Mouse (Mus musculus): ENCODE results near the gene Tcl1b4. TPM values are rescaled to one million over a fixed set of nuclear protein-coding genes. Genes with fewer than 3 reads are reported as not detected.
A peak's percentile ranks its signal among the peaks of the same experiment; 100 is the strongest.

The Tcl1b4 gene
- polyA plus RNA-seq, 1 experiment from 2014 or later, result not detected

GRCm38 (mm10) chr12:105207071-105207470 is 5.3 kb downstream of the Tcl1b4 start:
- 71% methylated on average over 1 of the region's 1 CpGs for WGBS
- no peak for ATAC-seq (ENCODE audit: insufficient number of reproducible peaks, insufficient read depth, low FRiP score, low TSS enrichment, low read depth)

DNA sequence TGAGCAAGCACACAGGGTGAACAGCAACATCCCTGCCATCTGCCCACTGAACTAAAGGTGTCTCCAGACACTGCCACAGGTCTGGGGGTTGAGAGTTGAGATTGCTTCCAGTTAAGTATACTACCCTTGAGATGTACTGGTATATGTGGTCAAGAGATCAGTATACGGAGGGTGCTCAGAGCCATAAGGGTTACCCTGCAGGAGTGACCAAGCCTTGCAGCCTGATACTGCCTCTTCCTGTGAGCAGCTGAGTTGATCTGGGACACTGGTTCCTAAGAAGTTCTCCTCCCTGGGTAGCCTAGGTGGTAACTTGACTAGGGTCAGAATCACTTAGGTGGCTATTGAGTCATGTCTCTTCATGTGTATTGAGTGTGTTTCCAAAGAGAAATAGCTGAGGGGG is 6.7 kb downstream of the Tcl1b4 start:
- WGBS, result 93% methylated on average over 1 of the region's 1 CpGs
- Histone ChIP-seq H3K27ac (no peak overlapping the region), H3K36me3 (no peaks in the 10 kb centered on the region), H3K4me1 (no peaks in the 10 kb centered on the region), H3K4me2 (no peak overlapping the region), H3K9me3 (no peaks in the 10 kb centered on the region), H3K27me3 (no peaks in the 10 kb centered on the region), H3K4me3 (no peak overlapping the region), H3K9ac (no peak overlapping the region)
- ATAC-seq (ENCODE audit: insufficient number of reproducible peaks, insufficient read depth, low FRiP score, low TSS enrichment, low read depth), result no peak

More at GRCm38 (mm10) chr12:105207071-105207470, 5.3 kb downstream of the Tcl1b4 start:
- Histone ChIP-seq H3K9me3 (no peaks in the 10 kb centered on the region), H3K4me3 (no peak overlapping the region), H3K27ac (no peak overlapping the region), H3K4me2 (no peak overlapping the region), H3K27me3 (no peaks in the 10 kb centered on the region), H3K9ac (no peak overlapping the region), H3K4me1 (no peaks in the 10 kb centered on the region), H3K36me3 (no peaks in the 10 kb centered on the region)

DNA sequence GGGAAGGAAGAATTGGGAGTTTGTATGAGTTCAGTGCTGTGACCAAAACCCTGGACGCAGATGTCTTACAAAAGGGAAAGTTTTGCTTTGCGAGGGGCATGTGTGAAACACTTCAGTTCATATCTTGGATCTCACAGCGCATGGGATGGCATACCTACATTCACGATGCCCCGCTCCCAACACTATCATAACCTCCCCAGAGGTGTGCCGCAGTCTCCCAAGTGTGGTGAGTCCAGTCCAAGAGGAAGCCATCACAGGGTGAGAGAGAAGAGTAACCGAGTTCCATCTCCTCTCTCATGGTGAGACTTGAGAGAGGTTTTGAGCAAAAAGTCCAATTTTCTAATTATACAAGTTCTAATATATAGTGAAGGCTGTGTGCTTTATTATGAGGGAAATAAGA is 7.5 kb downstream of the Tcl1b4 start:
- no peaks in the 10 kb centered on the region for H3K36me3 ChIP-seq
- no peaks in the 10 kb centered on the region for H3K27me3 ChIP-seq
- no peaks in the 10 kb centered on the region for H3K4me1 ChIP-seq
- no peak overlapping the region for H3K4me2 ChIP-seq
- H3K9ac ChIP-seq, result no peak overlapping the region
- no peak overlapping the region for H3K27ac ChIP-seq
- H3K9me3 ChIP-seq, result no peaks in the 10 kb centered on the region
- WGBS, result 95% methylated on average over 7 of the region's 7 CpGs
- no peak overlapping the region for H3K4me3 ChIP-seq
- ATAC-seq (ENCODE audit: insufficient number of reproducible peaks, insufficient read depth, low FRiP score, low TSS enrichment, low read depth), result no peak

- Histone ChIP-seq H3K27ac (no peak overlapping the region), H3K27me3 (no peaks in the 10 kb centered on the region), H3K9me3 (no peaks in the 10 kb centered on the region), H3K9ac (no peak overlapping the region), H3K4me2 (no peak overlapping the region), H3K36me3 (no peaks in the 10 kb centered on the region), H3K4me1 (no peaks in the 10 kb centered on the region), H3K4me3 (no peak overlapping the region)
- WGBS, result 83% methylated on average over 7 of the region's 7 CpGs
- no peak for ATAC-seq (ENCODE audit: insufficient number of reproducible peaks, insufficient read depth, low FRiP score, low TSS enrichment, low read depth)
Measured at GRCm38 (mm10) chr12:105217101-105217760, 15.5 kb downstream of the Tcl1b4 start.

DNA sequence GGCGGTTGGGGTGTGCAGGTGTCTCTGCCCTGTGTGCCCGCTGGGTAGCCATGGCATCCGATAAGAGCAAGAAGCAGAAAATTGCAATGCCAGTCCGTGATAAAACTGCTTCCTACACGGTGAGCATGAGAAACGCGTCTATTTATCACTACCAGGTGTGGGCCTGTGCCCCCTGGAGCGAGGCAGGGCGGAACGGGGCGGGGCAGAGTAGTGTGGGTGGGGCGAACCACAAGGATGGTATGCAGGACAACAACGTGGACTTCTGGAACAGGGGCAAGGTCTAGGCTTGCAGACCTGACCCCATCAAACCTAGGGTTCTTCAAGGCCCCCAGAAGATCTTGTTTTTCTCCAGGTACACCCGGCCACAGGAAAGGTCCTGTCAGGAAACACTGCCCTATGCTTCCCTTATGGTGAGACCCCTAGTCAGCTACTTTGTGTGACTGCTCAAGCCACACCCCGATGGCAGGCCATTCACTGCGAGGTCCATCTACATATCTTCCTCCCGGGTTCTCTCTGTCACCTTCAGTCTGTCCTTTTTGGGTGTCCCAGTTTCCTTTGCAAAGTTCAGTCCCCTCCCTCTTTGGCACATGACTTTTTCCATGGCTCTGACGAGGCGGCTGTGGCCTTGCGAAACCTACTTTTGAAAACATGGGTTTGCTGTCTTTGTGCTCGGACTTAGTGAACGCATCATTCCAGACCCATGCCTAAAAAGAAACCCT is 21.0 kb downstream of the Tcl1b4 start, which contains the start of gene Tcl1:
Gene Tcl1 (minus strand): TSS at position 193 of the 719 bp plus-strand sequence.
- H3K4me1 ChIP-seq, result no peaks in the 10 kb centered on the region
- H3K9ac ChIP-seq, result no peak within 1 kb of the TSS
- no peaks in the 10 kb centered on the region for H3K36me3 ChIP-seq
- no peaks in the 10 kb centered on the region for H3K27me3 ChIP-seq
- H3K4me3 ChIP-seq, result no peak within 1 kb of the TSS
- WGBS, result 84% methylated on average over 22 of the region's 22 CpGs
- H3K9me3 ChIP-seq, result no peaks in the 10 kb centered on the region
- no peak within 1 kb of the TSS for H3K27ac ChIP-seq
- ATAC-seq (ENCODE audit: insufficient number of reproducible peaks, insufficient read depth, low FRiP score, low TSS enrichment, low read depth), result no peak
- H3K4me2 ChIP-seq, result no peak within 1 kb of the TSS

DNA sequence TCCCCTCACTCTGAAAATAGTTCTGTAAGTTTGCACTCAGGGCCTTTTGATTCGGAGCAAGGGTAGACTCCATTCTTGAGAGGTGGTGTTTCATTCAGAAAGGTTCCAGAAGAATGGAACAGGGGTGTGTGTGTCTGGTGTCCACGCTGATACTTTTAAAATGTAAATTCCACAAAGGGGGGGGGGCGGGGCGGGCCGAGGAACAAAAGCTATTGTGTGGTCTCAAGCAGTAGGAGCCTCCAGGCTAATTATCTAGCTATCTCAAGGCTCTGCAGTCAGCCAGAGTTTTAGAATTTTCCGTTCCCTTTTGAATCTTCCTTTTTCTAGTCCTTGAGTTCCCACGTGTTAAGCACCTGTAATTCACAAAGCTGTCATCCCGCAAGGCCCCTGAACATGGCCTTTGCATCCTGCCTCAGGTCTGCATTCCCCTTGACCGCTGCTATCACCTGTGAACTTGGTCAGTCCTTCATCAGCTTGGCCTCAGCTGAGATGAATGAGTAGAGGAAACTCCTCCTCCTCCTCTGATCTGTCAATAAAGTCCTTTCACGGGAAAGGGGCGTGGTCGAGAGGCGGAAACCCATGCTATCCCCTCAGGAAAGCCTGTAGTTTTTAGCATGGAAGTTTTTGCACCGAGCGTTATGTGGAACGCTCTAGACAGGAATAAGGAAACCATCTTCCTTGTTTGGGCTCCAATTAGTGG is 23.0 kb downstream of the Tcl1b4 start:
- H3K27ac ChIP-seq, result no peak overlapping the region
- no peaks in the 10 kb centered on the region for H3K27me3 ChIP-seq
- H3K4me2 ChIP-seq, result no peak overlapping the region
- no peak overlapping the region for H3K4me3 ChIP-seq
- H3K36me3 ChIP-seq, result no peaks in the 10 kb centered on the region
- H3K9ac ChIP-seq, result no peak overlapping the region
- WGBS, result 49% methylated on average over 16 of the region's 16 CpGs
- H3K9me3 ChIP-seq, result no peaks in the 10 kb centered on the region
- no peaks in the 10 kb centered on the region for H3K4me1 ChIP-seq
- ATAC-seq (ENCODE audit: insufficient number of reproducible peaks, insufficient read depth, low FRiP score, low TSS enrichment, low read depth), result no peak

DNA sequence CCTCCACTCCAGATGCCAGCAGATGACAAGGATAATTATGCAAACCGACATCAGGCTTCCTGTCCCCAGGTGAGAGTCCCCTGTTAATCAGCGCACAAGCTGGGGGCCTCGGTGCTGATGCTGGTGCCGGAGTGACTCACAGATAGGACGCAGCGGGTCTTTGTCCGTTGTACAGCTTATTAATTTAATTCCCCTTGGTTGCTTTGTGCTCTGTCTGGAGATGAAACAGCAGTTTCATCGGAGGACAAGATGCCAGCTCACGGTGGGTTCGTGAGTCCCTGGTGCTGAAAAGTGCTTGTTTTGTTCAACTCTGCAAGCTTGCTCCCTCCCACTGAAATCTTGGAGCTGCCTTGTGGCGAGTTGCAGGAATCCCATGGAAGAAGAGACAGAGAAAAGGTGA is 32.6 kb downstream of the Tcl1b4 start:
- Histone ChIP-seq H3K9ac (no peak overlapping the region), H3K4me1 (no peaks in the 10 kb centered on the region), H3K27me3 (no peaks in the 10 kb centered on the region), H3K27ac (no peak overlapping the region), H3K4me3 (no peak overlapping the region), H3K4me2 (no peak overlapping the region), H3K9me3 (no peaks in the 10 kb centered on the region), H3K36me3 (no peaks in the 10 kb centered on the region)
- no peak for ATAC-seq (ENCODE audit: insufficient number of reproducible peaks, insufficient read depth, low FRiP score, low TSS enrichment, low read depth)
- 52% methylated on average over 11 of the region's 11 CpGs for WGBS

- Histone ChIP-seq H3K36me3 (no peaks in the 10 kb centered on the region), H3K9me3 (0 out of 2 replicates have a peak, but pooled peaks cover 2% of the 10 kb centered on the region), H3K4me3 (no peak overlapping the region), H3K27me3 (no peaks in the 10 kb centered on the region), H3K4me2 (no peak overlapping the region), H3K4me1 (no peaks in the 10 kb centered on the region), H3K27ac (no peak overlapping the region), H3K9ac (no peak overlapping the region)
- WGBS, result 75% methylated on average over 3 of the region's 3 CpGs
- no peak for ATAC-seq (ENCODE audit: insufficient number of reproducible peaks, insufficient read depth, low FRiP score, low TSS enrichment, low read depth)
Measured at GRCm38 (mm10) chr12:105235091-105235490, 33.3 kb downstream of the Tcl1b4 start.

DNA sequence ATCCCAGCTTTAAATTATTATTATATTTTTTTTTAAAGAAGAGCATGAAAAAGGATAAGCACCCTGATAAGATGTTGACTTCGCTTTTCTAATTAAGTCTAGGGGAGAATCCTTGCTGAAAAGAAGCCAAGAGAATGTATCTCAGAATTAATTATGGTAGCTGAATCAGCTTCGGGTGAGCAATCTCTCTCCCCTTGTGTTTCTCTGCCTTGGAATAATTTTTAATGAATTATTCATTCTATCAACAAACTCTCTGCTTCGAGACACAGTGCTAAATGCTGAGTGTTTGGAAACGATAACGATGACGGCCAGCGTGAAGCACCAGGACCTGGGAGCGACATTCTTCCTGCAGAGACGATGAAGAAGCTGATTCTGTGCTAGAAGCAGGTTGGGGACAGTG is 37.3 kb downstream of the Tcl1b4 start:
- ATAC-seq (ENCODE audit: insufficient number of reproducible peaks, insufficient read depth, low FRiP score, low TSS enrichment, low read depth), result no peak
- 88% methylated on average over 9 of the region's 9 CpGs for WGBS
- H3K4me1 ChIP-seq, result no peaks in the 10 kb centered on the region

GRCm38 (mm10) chr12:105248763-105249233 is 47.0 kb downstream of the Tcl1b4 start:
- no peak for ATAC-seq (ENCODE audit: insufficient number of reproducible peaks, insufficient read depth, low FRiP score, low TSS enrichment, low read depth)
- no peak overlapping the region for H3K9ac ChIP-seq
- H3K4me1 ChIP-seq, result peaks cover 13% of the 10 kb centered on the region
- no peak overlapping the region for H3K27ac ChIP-seq
- 0 out of 2 replicates have a peak, but pooled peaks cover 5% of the 10 kb centered on the region for H3K27me3 ChIP-seq
- H3K36me3 ChIP-seq, result no peaks in the 10 kb centered on the region
- H3K9me3 ChIP-seq, result no peaks in the 10 kb centered on the region
- H3K4me3 ChIP-seq, result no peak overlapping the region
- WGBS, result 7% methylated on average over 9 of the region's 9 CpGs
- peak overlapping the region; percentile 44 for H3K4me2 ChIP-seq

More for the DNA sequence above, 37.3 kb downstream of the Tcl1b4 start:
- Histone ChIP-seq H3K27ac (no peak overlapping the region), H3K27me3 (no peaks in the 10 kb centered on the region), H3K36me3 (no peaks in the 10 kb centered on the region), H3K9me3 (0 out of 2 replicates have a peak, but pooled peaks cover 5% of the 10 kb centered on the region), H3K9ac (no peak overlapping the region), H3K4me3 (no peak overlapping the region), H3K4me2 (no peak overlapping the region)

DNA sequence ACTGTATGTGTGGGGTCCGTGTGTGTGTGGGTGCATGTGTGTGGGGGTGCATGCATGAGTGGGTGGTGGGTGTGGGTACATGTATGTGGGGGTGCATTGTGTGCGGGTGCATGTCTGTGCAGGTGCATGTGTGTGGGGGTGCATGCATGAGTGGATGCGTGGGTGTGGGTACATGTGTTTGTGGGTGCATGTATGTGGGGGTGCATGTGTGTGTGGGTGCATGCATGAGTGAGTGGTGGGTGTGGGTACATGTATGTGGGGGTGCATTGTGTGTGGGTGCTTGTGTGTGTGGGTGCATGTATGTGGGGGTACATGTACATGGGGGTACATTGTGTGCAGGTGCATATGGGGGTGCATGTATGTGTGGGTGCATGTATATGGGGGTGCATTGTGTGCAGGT is 52.0 kb downstream of the Tcl1b4 start:
- WGBS, result 94% methylated on average over 3 of the region's 3 CpGs
- 0 out of 2 replicates have a peak, but pooled peaks cover 5% of the 10 kb centered on the region for H3K27me3 ChIP-seq

More for the DNA sequence above, 52.0 kb downstream of the Tcl1b4 start:
- ATAC-seq (ENCODE audit: insufficient number of reproducible peaks, insufficient read depth, low FRiP score, low TSS enrichment, low read depth), result no peak
- Histone ChIP-seq H3K27ac (no peak overlapping the region), H3K9me3 (no peaks in the 10 kb centered on the region), H3K4me2 (no peak overlapping the region), H3K4me3 (no peak overlapping the region), H3K9ac (no peak overlapping the region), H3K36me3 (no peaks in the 10 kb centered on the region), H3K4me1 (peaks cover 5% of the 10 kb centered on the region)

All from embryonic facial prominence, embryonic 13.5 days (tissue).